Mouse (Mus musculus): ENCODE measurements around the gene Hira.
"Not testable (repeated sequence)": the region's sequence is repeated elsewhere in the genome, so short reads cannot be mapped to it uniquely, and the experiment has no call there.

The Hira gene

GRCm38 (mm10) chr16:18916064-18916463 is 39.2 kb downstream of the Hira start:
- DNase-seq (ENCODE audit: extremely low spot score, low read depth, low spot score) = no peak

GRCm38 (mm10) chr16:18921771-18922170 is 44.9 kb downstream of the Hira start:
- no peak for DNase-seq (ENCODE audit: extremely low spot score, low read depth, low spot score)

- DNase-seq (ENCODE audit: extremely low spot score, low read depth, low spot score) = no peak
Measured at GRCm38 (mm10) chr16:18927963-18928362, 51.1 kb downstream of the Hira start.

- DNase-seq (ENCODE audit: extremely low spot score, low read depth, low spot score) = no peak
Measured at GRCm38 (mm10) chr16:18938321-18939082, 61.7 kb downstream of the Hira start.

GRCm38 (mm10) chr16:18943906-18944305 is 67.1 kb downstream of the Hira start:
- DNase-seq (ENCODE audit: extremely low spot score, low read depth, low spot score) = no peak

GRCm38 (mm10) chr16:18948941-18949340 is 72.1 kb downstream of the Hira start:
- no peak for DNase-seq (ENCODE audit: extremely low spot score, low read depth, low spot score)

GRCm38 (mm10) chr16:18950351-18950750 is 73.5 kb downstream of the Hira start:
- no peak for DNase-seq (ENCODE audit: extremely low spot score, low read depth, low spot score)

GRCm38 (mm10) chr16:18952813-18953212 is 76.0 kb downstream of the Hira start:
- no peak for DNase-seq (ENCODE audit: extremely low spot score, low read depth, low spot score)

- DNase-seq (ENCODE audit: extremely low spot score, low read depth, low spot score) = no peak
Measured at GRCm38 (mm10) chr16:18955070-18955469, 78.2 kb downstream of the Hira start.

GRCm38 (mm10) chr16:18963486-18963885 is 86.6 kb downstream of the Hira start:
- no peak for DNase-seq (ENCODE audit: extremely low spot score, low read depth, low spot score)

- DNase-seq (ENCODE audit: extremely low spot score, low read depth, low spot score) = no peak
Measured at GRCm38 (mm10) chr16:18969420-18970128, 92.7 kb downstream of the Hira start.

GRCm38 (mm10) chr16:18970837-18971236 is 94.0 kb downstream of the Hira start:
- no peak for DNase-seq (ENCODE audit: extremely low spot score, low read depth, low spot score)

GRCm38 (mm10) chr16:18975665-18976064 is 98.8 kb downstream of the Hira start:
- not testable (repeated sequence) for DNase-seq (ENCODE audit: extremely low spot score, low read depth, low spot score)

GRCm38 (mm10) chr16:18976315-18976714 is 99.5 kb downstream of the Hira start:
- no peak for DNase-seq (ENCODE audit: extremely low spot score, low read depth, low spot score)

GRCm38 (mm10) chr16:18986381-18986780 is 109.5 kb downstream of the Hira start:
- no peak for DNase-seq (ENCODE audit: extremely low spot score, low read depth, low spot score)

- no peak for DNase-seq (ENCODE audit: extremely low spot score, low read depth, low spot score)
Measured at GRCm38 (mm10) chr16:18986860-18987259, 110.0 kb downstream of the Hira start.

- DNase-seq (ENCODE audit: extremely low spot score, low read depth, low spot score) = not testable (repeated sequence)
Measured at GRCm38 (mm10) chr16:19002610-19003389, 126.0 kb downstream of the Hira start.

GRCm38 (mm10) chr16:19003757-19004156 is 126.9 kb downstream of the Hira start:
- DNase-seq (ENCODE audit: extremely low spot score, low read depth, low spot score) = no peak

GRCm38 (mm10) chr16:19005298-19005697 is 128.5 kb downstream of the Hira start:
- no peak for DNase-seq (ENCODE audit: extremely low spot score, low read depth, low spot score)

- no peak for DNase-seq (ENCODE audit: extremely low spot score, low read depth, low spot score)
Measured at GRCm38 (mm10) chr16:19006715-19007114, 129.9 kb downstream of the Hira start.

- not testable (repeated sequence) for DNase-seq (ENCODE audit: extremely low spot score, low read depth, low spot score)
Measured at GRCm38 (mm10) chr16:19007186-19007591, 130.4 kb downstream of the Hira start.

- no peak for DNase-seq (ENCODE audit: extremely low spot score, low read depth, low spot score)
Measured at GRCm38 (mm10) chr16:19010710-19011109, 133.9 kb downstream of the Hira start.
